Mouse (Mus musculus) forebrain, embryonic 14.5 days (tissue): ENCODE results near the gene Tspan18. TPM values are rescaled to one million over a fixed set of nuclear protein-coding genes. Genes with fewer than 3 reads are reported as not detected.

Source experiments
- ATAC-seq: fragments of 200-750 bp; cut with Nextera tagmentation; 2 replicates; pipeline ENCODE4 v1.8.0; 2017; ENCODE audit warnings: mild to moderate bottlenecking, moderate library complexity
- DNase-seq: peaks from one replicate; pipeline ENCODE4 v3.0.0-alpha.2; 2015; ENCODE audit warnings: low spot score
- H3K27ac ChIP-seq: fragments of 300-500 bp; sonication (generic); 2 replicates; pipeline ENCODE4 v1.5.1; 2014; ENCODE audit warnings: low read depth, mild to moderate bottlenecking, control low read depth, low read length, moderate library complexity
- H3K27me3 ChIP-seq: fragments of 300-500 bp; sonication (generic); replicated peaks from 2 replicates; pipeline ENCODE4 v1.6.1; 2014; ENCODE audit warnings: low read length, control low read depth, mixed read lengths; ENCODE audit not compliant: control insufficient read depth, insufficient read depth
- H3K36me3 ChIP-seq: fragments of 300-500 bp; sonication (generic); 2 replicates; pipeline ENCODE4 v1.6.1; 2014; ENCODE audit warnings: low read length, control low read depth; ENCODE audit not compliant: control insufficient read depth, insufficient read depth
- H3K4me1 ChIP-seq: fragments of 300-500 bp; sonication (generic); 2 replicates; pipeline ENCODE4 v1.6.1; 2014; ENCODE audit warnings: antibody characterized with exemption, low read length, control low read depth; ENCODE audit not compliant: control insufficient read depth, insufficient read depth
- H3K4me2 ChIP-seq: fragments of 300-500 bp; sonication (generic); 2 replicates; pipeline ENCODE4 v1.6.1; 2014; ENCODE audit warnings: mild to moderate bottlenecking, control low read depth, low read length
- H3K4me3 ChIP-seq: fragments of 300-500 bp; sonication (generic); 2 replicates; pipeline ENCODE4 v1.5.1; 2014; ENCODE audit warnings: low read depth, low read length, control low read depth
- H3K9ac ChIP-seq: fragments of 300-500 bp; sonication (generic); 2 replicates; pipeline ENCODE4 v1.6.1; 2014; ENCODE audit warnings: mild to moderate bottlenecking, low read length, control low read depth, moderate library complexity
- H3K9me3 ChIP-seq: fragments of 300-500 bp; sonication (generic); replicated peaks from 2 replicates; pipeline ENCODE4 v1.6.1; 2016; ENCODE audit warnings: low read length, control low read depth, mixed read lengths; ENCODE audit not compliant: control insufficient read depth
- WGBS: fragments of 180-500 bp; shearing (Covaris S2); extraction: QIAGEN DNeasy Blood & Tissue Kit; methylation state at CpG from one replicate; pipeline ENCODE4 v1.1.7; 2014; 5-methylcytosine and 5-hydroxymethylcytosine counted together
- polyA plus RNA-seq: library from polyadenylated mRNA; unstranded; fragments of >200 nt; fragmentation: Nextera tagmentation; extraction: Ambion mirVana; gene quantifications from 2 replicates; pipeline ENCODE4 v1.2.1, GENCODE M21; 2014

The Tspan18 gene
- polyA plus RNA-seq, 1 experiment from 2014 or later = 15.6 TPM

GRCm38 (mm10) chr2:93227713-93228479 lies 106.4 kb downstream of the Tspan18 start:
- Histone ChIP-seq H3K4me1 (peaks cover 30% of the 10 kb centered on the region), H3K4me2 (peak overlapping the region; percentile 45), H3K9me3 (no peaks in the 10 kb centered on the region), H3K36me3 (no peaks in the 10 kb centered on the region), H3K27me3 (no peaks in the 10 kb centered on the region), H3K4me3 (no peak overlapping the region), H3K27ac (peak overlapping the region; percentile 95), H3K9ac (peak overlapping the region; percentile 42; the same call in 1 of the 2 replicates)
- DNase-seq (peak; percentile 93), ATAC-seq (peak; percentile 89)
- WGBS = 4% methylated on average over 9 of the region's 9 CpGs

- no peak overlapping the region for H3K4me3 ChIP-seq
- peak overlapping the region; percentile 54; the same call in 1 of the 2 replicates for H3K9ac ChIP-seq
- H3K4me1 ChIP-seq = peaks cover 30% of the 10 kb centered on the region
Measured at GRCm38 (mm10) chr2:93226606-93227595, 107.4 kb downstream of the Tspan18 start.

GRCm38 (mm10) chr2:93223463-93223862 lies 110.8 kb downstream of the Tspan18 start:
- WGBS = 66% methylated on average over 6 of the region's 6 CpGs
- Histone ChIP-seq H3K9me3 (no peaks in the 10 kb centered on the region), H3K4me1 (peaks cover 16% of the 10 kb centered on the region), H3K4me2 (no peak overlapping the region), H3K27me3 (no peaks in the 10 kb centered on the region), H3K27ac (no peak overlapping the region), H3K9ac (no peak overlapping the region), H3K36me3 (peaks cover 10% of the 10 kb centered on the region; the same call in 1 of the 2 replicates), H3K4me3 (no peak overlapping the region)
- DNase-seq (no peak), ATAC-seq (no peak)

More at GRCm38 (mm10) chr2:93226606-93227595, 107.4 kb downstream of the Tspan18 start:
- WGBS = 7% methylated on average over 19 of the region's 20 CpGs
- Histone ChIP-seq H3K27me3 (no peaks in the 10 kb centered on the region), H3K27ac (peak overlapping the region; percentile 95), H3K9me3 (no peaks in the 10 kb centered on the region), H3K36me3 (peaks cover 5% of the 10 kb centered on the region; the same call in 1 of the 2 replicates), H3K4me2 (peak overlapping the region; percentile 45)
- DNase-seq = peak; percentile 91
- peak; percentile 60 for ATAC-seq

- Histone ChIP-seq H3K36me3 (peaks cover 10% of the 10 kb centered on the region; the same call in 1 of the 2 replicates), H3K27ac (no peak overlapping the region), H3K4me3 (no peak overlapping the region), H3K27me3 (no peaks in the 10 kb centered on the region), H3K4me2 (no peak overlapping the region), H3K4me1 (no peaks in the 10 kb centered on the region), H3K9ac (no peak overlapping the region), H3K9me3 (no peaks in the 10 kb centered on the region)
- no peak for ATAC-seq
- WGBS = 51% methylated on average over 5 of the region's 5 CpGs
- no peak for DNase-seq
Measured at GRCm38 (mm10) chr2:93220447-93220846, 113.9 kb downstream of the Tspan18 start.

- DNase-seq (no peak), ATAC-seq (no peak)
- Histone ChIP-seq H3K4me2 (no peak overlapping the region), H3K27me3 (no peaks in the 10 kb centered on the region), H3K36me3 (peaks cover 10% of the 10 kb centered on the region; the same call in 1 of the 2 replicates), H3K4me3 (no peak overlapping the region), H3K9ac (no peak overlapping the region), H3K27ac (no peak overlapping the region), H3K9me3 (no peaks in the 10 kb centered on the region), H3K4me1 (no peaks in the 10 kb centered on the region)
- 96% methylated on average over 3 of the region's 3 CpGs for WGBS
Measured at GRCm38 (mm10) chr2:93219576-93219975, 114.7 kb downstream of the Tspan18 start.

GRCm38 (mm10) chr2:93218353-93218990 lies 115.8 kb downstream of the Tspan18 start:
- Histone ChIP-seq H3K4me3 (no peak overlapping the region), H3K27ac (no peak overlapping the region), H3K4me2 (no peak overlapping the region), H3K27me3 (no peaks in the 10 kb centered on the region), H3K9ac (no peak overlapping the region), H3K36me3 (peaks cover 10% of the 10 kb centered on the region; the same call in 1 of the 2 replicates), H3K4me1 (no peaks in the 10 kb centered on the region), H3K9me3 (no peaks in the 10 kb centered on the region)
- 75% methylated on average over 7 of the region's 7 CpGs for WGBS
- DNase-seq (no peak), ATAC-seq (no peak)

GRCm38 (mm10) chr2:93217015-93217414 lies 117.3 kb downstream of the Tspan18 start:
- Histone ChIP-seq H3K4me2 (no peak overlapping the region), H3K4me1 (no peaks in the 10 kb centered on the region), H3K9me3 (no peaks in the 10 kb centered on the region), H3K36me3 (peaks cover 6% of the 10 kb centered on the region; the same call in 1 of the 2 replicates), H3K27ac (no peak overlapping the region), H3K4me3 (no peak overlapping the region), H3K9ac (no peak overlapping the region), H3K27me3 (no peaks in the 10 kb centered on the region)
- ATAC-seq (peak; percentile 87), DNase-seq (peak; percentile 93)
- WGBS = 14% methylated on average over 7 of the region's 7 CpGs

GRCm38 (mm10) chr2:93215790-93216189 lies 118.5 kb downstream of the Tspan18 start:
- no peaks in the 10 kb centered on the region for H3K9me3 ChIP-seq
- no peak overlapping the region for H3K4me2 ChIP-seq
- ATAC-seq = no peak
- H3K27ac ChIP-seq = no peak overlapping the region
- no peak overlapping the region for H3K9ac ChIP-seq
- DNase-seq = no peak
- H3K4me3 ChIP-seq = no peak overlapping the region
- H3K36me3 ChIP-seq = 0 out of 2 replicates have a peak, but pooled peaks cover 8% of the 10 kb centered on the region
- H3K27me3 ChIP-seq = no peaks in the 10 kb centered on the region
- H3K4me1 ChIP-seq = no peaks in the 10 kb centered on the region
- WGBS = 75% methylated on average over 10 of the region's 10 CpGs
